Mouse (Mus musculus): ENCODE measurements at regions not wholly inside any gene's neighbourhood (a gene's known extent, or its start where the extent isn't known, plus 50 kb on each side); places are given as distances from the start of the nearest gene placed in this dataset.

GRCm38 (mm10) chr1:137587481-137588228, 587.9 kb downstream of the Ptprc start:
- no peak for TF ChIP-seq CTCF (IDR thresholded peaks at IDR 0.05; ENCODE audit: extremely low read depth, insufficient read depth, low read length)
- TF ChIP-seq POLR2A (IDR thresholded peaks at IDR 0.05; ENCODE audit: extremely low read depth, insufficient read depth, low read length), result no peak

Measured in cortical plate, adult 2 months (tissue).